Comparison of ENCODE assay signal across 29 mouse cellular contexts in genomic region chr4:134311784-134312183, GRCm38 (mm10). TPM values are rescaled to one million over a fixed set of nuclear protein-coding genes. Genes with fewer than 3 reads are reported as not detected.
"Had no signal": no experiment of that assay in that cellular context is flagged by ENCODE, and none has a peak within 500 bp of the region (broad histone marks: within the 10 kb centered on the region; RNA-seq: fewer than 3 reads in every experiment).

No protein-coding gene starts in this region.

- H3K4me2 ChIP-seq: limb, embryonic 12.5 days; limb, embryonic 15.5 days; liver, embryonic 11.5 days; lung, embryonic 14.5 days; midbrain, embryonic 12.5 days; midbrain, embryonic 15.5 days; neural tube, embryonic 13.5 days had no signal

- H3K27me3 ChIP-seq: limb, embryonic 12.5 days; limb, embryonic 15.5 days; midbrain, embryonic 12.5 days; midbrain, embryonic 15.5 days; neural tube, embryonic 13.5 days had no signal

- DNase-seq: kidney, adult 9 months; kidney, postnatal 14 days; kidney, postnatal 4 days; layer of hippocampus, adult 9-11 months; layer of hippocampus, postnatal 36 days; left cerebral cortex, postnatal 4 days; liver, postnatal 0 days; lung, embryonic 14.5 days; retina, postnatal 1 day; thymus, adult 2 months; thymus, postnatal 14 days; thymus, postnatal 4 days had no signal

- H3K9ac ChIP-seq: limb, embryonic 12.5 days; limb, embryonic 15.5 days; liver, embryonic 14.5 days; liver, postnatal 0 days; lung, embryonic 14.5 days; midbrain, embryonic 12.5 days; midbrain, embryonic 15.5 days; neural tube, embryonic 13.5 days had no signal

- H3K27ac ChIP-seq: layer of hippocampus, adult 2 months; left cerebral cortex, adult 2 months; limb, embryonic 12.5 days; limb, embryonic 15.5 days; liver, embryonic 14.5 days; macrophage; midbrain, embryonic 12.5 days; midbrain, embryonic 15.5 days; neural tube, embryonic 13.5 days; stomach, postnatal 0 days had no signal

- H3K9me3 ChIP-seq: limb, embryonic 12.5 days; limb, embryonic 15.5 days; midbrain, embryonic 15.5 days had no signal

- H3K36me3 ChIP-seq: limb, embryonic 12.5 days; limb, embryonic 15.5 days; midbrain, embryonic 12.5 days; midbrain, embryonic 15.5 days; neural tube, embryonic 13.5 days had no signal

- ATAC-seq: liver, postnatal 0 days; lung, postnatal 0 days; midbrain, embryonic 15.5 days had no signal

- H3K4me3 ChIP-seq: layer of hippocampus, adult 2 months; left cerebral cortex, adult 2 months; limb, embryonic 12.5 days; limb, embryonic 15.5 days; midbrain, embryonic 12.5 days; midbrain, embryonic 15.5 days; myocyte; neural tube, embryonic 13.5 days had no signal

RNA-seq across cellular contexts. Expression of gene Trim63, which starts 3.1 kb away (rescaled TPM):
- total RNA-seq: layer of hippocampus, adult 2 months; layer of hippocampus, postnatal 36 days; megakaryocyte, adult 5-6 weeks; monocyte, adult 5-6 weeks; neutrophil, adult 5-6 weeks had no signal
- polyA plus RNA-seq: lung, embryonic 14.5 days; macrophage; stomach, embryonic 14.5 days had no signal

RNA-seq across cellular contexts. Expression of gene Slc30a2, which starts 31.2 kb away (rescaled TPM):
- total RNA-seq: layer of hippocampus, adult 2 months; layer of hippocampus, postnatal 36 days; left cerebral cortex, adult 2 months; left cerebral cortex, postnatal 4 days; monocyte, adult 5-6 weeks; neutrophil, adult 5-6 weeks had no signal
- polyA plus RNA-seq: liver, embryonic 11.5 days; liver, postnatal 0 days; macrophage; stomach, embryonic 14.5 days had no signal

RNA-seq across cellular contexts. Expression of gene Grrp1, which starts 57.9 kb away (rescaled TPM):
- total RNA-seq: megakaryocyte, adult 5-6 weeks; monocyte, adult 5-6 weeks; neutrophil, adult 5-6 weeks had no signal
- polyA plus RNA-seq: macrophage had no signal
